Mouse (Mus musculus) activated CD4-positive, CD25-positive, alpha-beta regulatory T cell, adult 4 months (primary cell): ENCODE results near the gene Tcf12. TPM values are rescaled to one million over a fixed set of nuclear protein-coding genes. Genes with fewer than 3 reads are reported as not detected.

ENCODE experiments used
- ATAC-seq: one replicate; pipeline ENCODE4 v1.8.0; 2017
- polyA plus RNA-seq, 2 experiments: library from polyadenylated mRNA; unstranded; fragments of 100-300 nt; shearing (Covaris generic); gene quantifications; one replicate each; pipeline ENCODE4 v1.2.1; 2017

Tcf12 gene
- polyA plus RNA-seq, 2 experiments from 2014 or later: 29.9 to 36.7 TPM

GRCm38 (mm10) chr9:71978886-71979285 is 132.8 kb downstream of the Tcf12 start:
- ATAC-seq: no peak

GRCm38 (mm10) chr9:71976034-71976433 is 135.6 kb downstream of the Tcf12 start:
- ATAC-seq: no peak

- ATAC-seq: no peak
These were observed 136.5 kb downstream of the Tcf12 start for GRCm38 (mm10) chr9:71975141-71975540.

- ATAC-seq: no peak
These were observed 137.1 kb downstream of the Tcf12 start for GRCm38 (mm10) chr9:71974541-71974959.

GRCm38 (mm10) chr9:71964039-71964438 is 147.6 kb downstream of the Tcf12 start:
- ATAC-seq: no peak

- no peak for ATAC-seq
These were observed 151.7 kb downstream of the Tcf12 start for GRCm38 (mm10) chr9:71960026-71960396.

- ATAC-seq: no peak
These were observed 152.2 kb downstream of the Tcf12 start for GRCm38 (mm10) chr9:71959259-71960025.

GRCm38 (mm10) chr9:71953217-71953616 is 158.5 kb downstream of the Tcf12 start:
- no peak for ATAC-seq

GRCm38 (mm10) chr9:71952621-71953076 is 159.0 kb downstream of the Tcf12 start:
- ATAC-seq: no peak

- no peak for ATAC-seq
These were observed 159.7 kb downstream of the Tcf12 start for GRCm38 (mm10) chr9:71951926-71952325.

- ATAC-seq: no peak
These were observed 160.3 kb downstream of the Tcf12 start for GRCm38 (mm10) chr9:71951341-71951740.

GRCm38 (mm10) chr9:71944801-71945200 is 166.9 kb downstream of the Tcf12 start:
- no peak for ATAC-seq

- ATAC-seq: no peak
These were observed 169.2 kb downstream of the Tcf12 start for GRCm38 (mm10) chr9:71942424-71942823.

- ATAC-seq: no peak
These were observed 171.7 kb downstream of the Tcf12 start for GRCm38 (mm10) chr9:71940016-71940415.

GRCm38 (mm10) chr9:71936199-71936598 is 175.5 kb downstream of the Tcf12 start:
- no peak for ATAC-seq

GRCm38 (mm10) chr9:71934833-71935232 is 176.8 kb downstream of the Tcf12 start:
- ATAC-seq: no peak

- ATAC-seq: no peak
These were observed 179.7 kb downstream of the Tcf12 start for GRCm38 (mm10) chr9:71931965-71932364.

- ATAC-seq: no peak
These were observed 180.3 kb downstream of the Tcf12 start for GRCm38 (mm10) chr9:71931358-71931715.

- ATAC-seq: no peak
These were observed 181.0 kb downstream of the Tcf12 start for GRCm38 (mm10) chr9:71930431-71931357.

- no peak for ATAC-seq
These were observed 195.1 kb downstream of the Tcf12 start for GRCm38 (mm10) chr9:71916662-71916953.

- ATAC-seq: no peak
These were observed 195.6 kb downstream of the Tcf12 start for GRCm38 (mm10) chr9:71915871-71916661.

GRCm38 (mm10) chr9:71906522-71906921 is 205.1 kb downstream of the Tcf12 start:
- no peak for ATAC-seq

- no peak for ATAC-seq
These were observed 212.8 kb downstream of the Tcf12 start for GRCm38 (mm10) chr9:71898852-71899251.
